Mouse (Mus musculus) MEL (cell line): ENCODE results near the gene Trpm2. TPM values are rescaled to one million over a fixed set of nuclear protein-coding genes. Genes with fewer than 3 reads are reported as not detected.
A peak's percentile ranks its signal among the peaks of the same experiment; 100 is the strongest.

Source experiments
- DNase-seq: peaks from one replicate; pipeline ENCODE4 v3.0.0; 2011; ENCODE audit warnings: low read depth, low spot score
- H3K27ac ChIP-seq: 2 replicates; pipeline ENCODE4 v1.5.1; 2012; ENCODE audit warnings: low read depth, mild to moderate bottlenecking, control low read depth, low read length, moderate library complexity; ENCODE audit not compliant: control insufficient read depth
- H3K27me3 ChIP-seq, 2 experiments: fragments of 150-350 bp in 1 of 2; sonication (generic) in 1 of 2; 2 replicates each; pipeline ENCODE4 v1.6.1; 2012; ENCODE audit warnings: low read length in 2 of 2, mild to moderate bottlenecking in 2 of 2, improper control_type of control experiment in 1 of 2, moderate library complexity in 1 of 2; ENCODE audit not compliant: insufficient read depth in 2 of 2, control insufficient read depth in 1 of 2
- H3K36me3 ChIP-seq, 2 experiments: 2 replicates each; pipeline ENCODE4 v1.6.1; 2012 to 2014; ENCODE audit warnings: low read length in 2 of 2, improper control_type of control experiment in 1 of 2, inconsistent platforms in 1 of 2, mild to moderate bottlenecking in 1 of 2; ENCODE audit not compliant: insufficient read depth in 2 of 2, control insufficient read depth in 1 of 2
- H3K4me1 ChIP-seq, 2 experiments: fragments of 150-350 bp in 1 of 2; sonication (generic) in 1 of 2; 2 replicates each; pipeline ENCODE4 v1.6.1; 2012; ENCODE audit warnings: low read length in 2 of 2, improper control_type of control experiment in 1 of 2, mild to moderate bottlenecking in 1 of 2; ENCODE audit not compliant: insufficient read depth in 2 of 2, control insufficient read depth in 1 of 2
- H3K4me3 ChIP-seq, 2 experiments: fragments of 150-350 bp in 1 of 2; sonication (generic) in 1 of 2; 2 replicates each; pipeline ENCODE4 v1.5.1; 2012; ENCODE audit warnings: low read depth in 2 of 2, low read length in 2 of 2, mild to moderate bottlenecking in 2 of 2, moderate library complexity in 2 of 2, control low read depth in 1 of 2, improper control_type of control experiment in 1 of 2; ENCODE audit not compliant: control insufficient read depth in 1 of 2, insufficient read depth in 1 of 2
- H3K79me2 ChIP-seq: 2 replicates; pipeline ENCODE4 v1.6.1; 2012; ENCODE audit warnings: mild to moderate bottlenecking, low read length, moderate library complexity; ENCODE audit not compliant: control insufficient read depth, poor library complexity, insufficient read depth
- H3K9ac ChIP-seq: 2 replicates; pipeline ENCODE4 v1.6.1; 2012; ENCODE audit warnings: low read depth, mild to moderate bottlenecking, control low read depth, low read length, moderate library complexity; ENCODE audit not compliant: control insufficient read depth, poor library complexity, severe bottlenecking
- H3K9me3 ChIP-seq: fragments of 150-350 bp; sonication (generic); replicated peaks from 2 replicates; pipeline ENCODE4 v1.6.1; 2012; ENCODE audit warnings: mild to moderate bottlenecking, low read length, improper control_type of control experiment, moderate library complexity; ENCODE audit not compliant: insufficient read depth
- CHD1 ChIP-seq: IDR thresholded peaks from 2 replicates; pipeline ENCODE4 v1.6.1; 2012; ENCODE audit warnings: low read depth, mild to moderate bottlenecking, inconsistent platforms, low read length, improper control_type of control experiment
- CTCF ChIP-seq, 3 experiments: IDR thresholded peaks in 2 of 3; conservative IDR thresholded peaks in 1 of 3; 2 replicates each; pipeline ENCODE4 v1.5.1; 2011 to 2012; ENCODE audit warnings: low read length in 3 of 3, low read depth in 2 of 3, mild to moderate bottlenecking in 2 of 3, improper control_type of control experiment in 1 of 3, inconsistent platforms in 1 of 3, mixed read lengths in 1 of 3, moderate library complexity in 1 of 3; ENCODE audit not compliant: control insufficient read depth in 1 of 3, insufficient read depth in 1 of 3, poor library complexity in 1 of 3, severe bottlenecking in 1 of 3
- HCFC1 ChIP-seq: IDR thresholded peaks from 2 replicates; pipeline ENCODE4 v1.6.1; 2012; ENCODE audit warnings: low read depth, mild to moderate bottlenecking, inconsistent platforms, low read length, improper control_type of control experiment, moderate library complexity
- KAT2A ChIP-seq: conservative IDR thresholded peaks from 2 replicates; pipeline ENCODE4 v1.6.1; 2012; ENCODE audit warnings: low read depth, low read length, improper control_type of control experiment, inconsistent platforms
- MXI1 ChIP-seq: IDR thresholded peaks from 2 replicates; pipeline ENCODE4 v1.6.1; 2011; ENCODE audit warnings: mild to moderate bottlenecking, low read depth, low read length, improper control_type of control experiment
- NELFE ChIP-seq: IDR thresholded peaks from 2 replicates; pipeline ENCODE4 v1.6.1; 2011; ENCODE audit warnings: low read depth, low read length, improper control_type of control experiment
- POLR2A ChIP-seq, 2 experiments: IDR thresholded peaks; 2 replicates each; pipeline ENCODE4 v1.6.1; 2011 to 2012; ENCODE audit warnings: low read length in 2 of 2, mild to moderate bottlenecking in 2 of 2, control low read depth in 1 of 2, improper control_type of control experiment in 1 of 2, low read depth in 1 of 2, moderate library complexity in 1 of 2; ENCODE audit not compliant: control insufficient read depth in 1 of 2, insufficient read depth in 1 of 2, poor library complexity in 1 of 2
- POLR2AphosphoS2 ChIP-seq: IDR thresholded peaks from 2 replicates; pipeline ENCODE4 v1.6.1; 2011; ENCODE audit warnings: low read length, improper control_type of control experiment
- RAD21 ChIP-seq: IDR thresholded peaks from 2 replicates; pipeline ENCODE4 v1.6.1; 2011; ENCODE audit warnings: mild to moderate bottlenecking, low read depth, low read length, improper control_type of control experiment
- SMC3 ChIP-seq: IDR thresholded peaks from 2 replicates; pipeline ENCODE4 v1.6.1; 2011; ENCODE audit warnings: low read depth, low read length, improper control_type of control experiment
- ZC3H11A ChIP-seq: IDR thresholded peaks from 2 replicates; pipeline ENCODE4 v1.6.1; 2012; ENCODE audit warnings: low read depth, mild to moderate bottlenecking, inconsistent platforms, low read length, improper control_type of control experiment
- ZMIZ1 ChIP-seq: IDR thresholded peaks from 2 replicates; pipeline ENCODE4 v1.6.1; 2012; ENCODE audit warnings: low read depth, mild to moderate bottlenecking, inconsistent platforms, low read length, improper control_type of control experiment, moderate library complexity
- polyA plus RNA-seq, 2 experiments: library from polyadenylated mRNA; stranded (reverse) in 1 of 2; unstranded in 1 of 2; fragments of >175 nt in 1 of 2; fragments of >200 nt in 1 of 2; gene quantifications; 2 replicates each; pipeline versions ENCODE4 v1.2.1 to v1.2.4; 2012; ENCODE audit warnings: low replicate concordance in 2 of 2, low read depth in 1 of 2; ENCODE audit not compliant: insufficient read length in 2 of 2, insufficient read depth in 1 of 2, missing spikeins in 1 of 2
- total RNA-seq: library from RNA; depleted of rRNA; stranded (reverse); fragments of 300-350 nt; gene quantifications from 2 replicates; pipeline ENCODE4 v1.2.3, GENCODE M21; 2012

The Trpm2 gene
- total and polyA plus RNA-seq, 3 experiments = 7.8 to 18.5 TPM; not detected in 1

- Histone ChIP-seq H3K79me2 (no peaks in the 10 kb centered on the region), H3K9me3 (no peaks in the 10 kb centered on the region), H3K36me3 (peaks cover 0 to 2% of the 10 kb centered on the region in 2 experiments; a peak in 2 of 4 replicates), H3K27ac (no peak overlapping the region), H3K4me3 (no peak overlapping the region), H3K9ac (no peak overlapping the region), H3K27me3 (no peaks in the 10 kb centered on the region), H3K4me1 (no peaks in the 10 kb centered on the region)
- no peak for DNase-seq
- TF ChIP-seq CHD1 = no peak
Measured at GRCm38 (mm10) chr10:77995639-77996038, 25.3 kb upstream of the Trpm2 start.

- Histone ChIP-seq H3K79me2 (no peaks in the 10 kb centered on the region), H3K9ac (no peak overlapping the region), H3K4me1 (no peaks in the 10 kb centered on the region), H3K36me3 (no peaks in the 10 kb centered on the region; a peak in 1 of 4 replicates), H3K27ac (no peak overlapping the region), H3K9me3 (no peaks in the 10 kb centered on the region), H3K27me3 (no peaks in the 10 kb centered on the region), H3K4me3 (no peak overlapping the region)
- DNase-seq = peak; percentile 40
- TF ChIP-seq POLR2A (IDR thresholded peaks at IDR 0.05; ENCODE audit: control insufficient read depth in 1 of 2, insufficient read depth in 1 of 2, low read depth in 1 of 2, low read length in 2 of 2, poor library complexity in 1 of 2) (peak in 1 of 2 experiments; percentile 18; a peak in 1 of 4 replicates), RAD21 (no peak), CTCF (IDR thresholded peaks at IDR 0.05 in 2 of 3, conservative IDR thresholded peaks at IDR 0.05 in 1 of 3; ENCODE audit: control insufficient read depth in 1 of 3, insufficient read depth in 1 of 3, low read depth in 2 of 3, low read length in 3 of 3, poor library complexity in 1 of 3, severe bottlenecking in 1 of 3) (no peak), POLR2AphosphoS2 (peak; percentile 28; the same call in 1 of the 2 replicates), NELFE (no peak)
Measured at GRCm38 (mm10) chr10:77985775-77986174, 15.4 kb upstream of the Trpm2 start.

GRCm38 (mm10) chr10:77984660-77985059 lies 14.3 kb upstream of the Trpm2 start:
- Histone ChIP-seq H3K36me3 (no peaks in the 10 kb centered on the region; a peak in 1 of 4 replicates), H3K79me2 (no peaks in the 10 kb centered on the region), H3K9me3 (no peaks in the 10 kb centered on the region), H3K4me1 (no peaks in the 10 kb centered on the region), H3K4me3 (no peak overlapping the region), H3K27me3 (no peaks in the 10 kb centered on the region), H3K27ac (no peak overlapping the region)
- peak; percentile 89 for DNase-seq
- TF ChIP-seq SMC3 (peak; percentile 65), HCFC1 (peak; percentile 47; the same call in 1 of the 2 replicates), ZC3H11A (peak; percentile 29; the same call in 1 of the 2 replicates), CTCF (IDR thresholded peaks at IDR 0.05 in 2 of 3, conservative IDR thresholded peaks at IDR 0.05 in 1 of 3; ENCODE audit: control insufficient read depth in 1 of 3, insufficient read depth in 1 of 3, low read depth in 2 of 3, low read length in 3 of 3, poor library complexity in 1 of 3, severe bottlenecking in 1 of 3) (peak; percentile 81 to 96 (median 91)), MXI1 (no peak), ZMIZ1 (peak; percentile 69), NELFE (no peak), RAD21 (peak; percentile 81), KAT2A (no peak)
- TF ChIP-seq, all 39 proteins: peak for 6
- peak overlapping the region; percentile 50; the same call in 1 of the 2 replicates for H3K9ac ChIP-seq
